Mouse (Mus musculus) stomach, embryonic 14.5 days (tissue): ENCODE results near the gene Cebpzos. TPM values are rescaled to one million over a fixed set of nuclear protein-coding genes. Genes with fewer than 3 reads are reported as not detected.

Source experiments
- ATAC-seq: fragments of 200-750 bp; cut with Nextera tagmentation; 2 replicates; pipeline ENCODE4 v1.8.0; 2017; ENCODE audit warnings: low read depth, moderate TSS enrichment; ENCODE audit not compliant: insufficient number of reproducible peaks, insufficient read depth, low FRiP score
- H3K27ac ChIP-seq: fragments of 300-500 bp; sonication (generic); 2 replicates; pipeline ENCODE4 v1.5.1; 2014; ENCODE audit warnings: mild to moderate bottlenecking, low read length, moderate library complexity, mixed read lengths
- H3K27me3 ChIP-seq: fragments of 300-500 bp; sonication (generic); 2 replicates; pipeline ENCODE4 v1.6.1; 2014; ENCODE audit warnings: low read length, control low read depth, mixed read lengths; ENCODE audit not compliant: control insufficient read depth, insufficient read depth
- H3K36me3 ChIP-seq: fragments of 300-500 bp; sonication (generic); 2 replicates; pipeline ENCODE4 v1.6.1; 2014; ENCODE audit warnings: mild to moderate bottlenecking, control low read depth, low read length, moderate library complexity, mixed read lengths; ENCODE audit not compliant: control insufficient read depth, insufficient read depth
- H3K4me1 ChIP-seq: fragments of 300-500 bp; sonication (generic); 2 replicates; pipeline ENCODE4 v1.6.1; 2014; ENCODE audit warnings: low read length, control low read depth, mixed read lengths; ENCODE audit not compliant: control insufficient read depth, insufficient read depth
- H3K4me2 ChIP-seq: fragments of 300-500 bp; sonication (generic); replicated peaks from 2 replicates; pipeline ENCODE4 v1.6.1; 2014; ENCODE audit warnings: low read depth, low read length, control low read depth
- H3K4me3 ChIP-seq: fragments of 300-500 bp; sonication (generic); 2 replicates; pipeline ENCODE4 v1.5.1; 2014; ENCODE audit warnings: low read depth, low read length, control low read depth
- H3K9ac ChIP-seq: fragments of 300-500 bp; sonication (generic); replicated peaks from 2 replicates; pipeline ENCODE4 v1.6.1; 2014; ENCODE audit warnings: low read depth, mild to moderate bottlenecking, control low read depth, low read length, moderate library complexity, mixed read lengths
- H3K9me3 ChIP-seq: fragments of 300-500 bp; sonication (generic); 2 replicates; pipeline ENCODE4 v1.6.1; 2016; ENCODE audit warnings: low read depth, low read length, control low read depth; ENCODE audit not compliant: control insufficient read depth
- WGBS: fragments of 180-500 bp; shearing (Covaris S2); extraction: QIAGEN DNeasy Blood & Tissue Kit; methylation state at CpG from one replicate; pipeline ENCODE4 v1.1.7; 2014; 5-methylcytosine and 5-hydroxymethylcytosine counted together
- polyA plus RNA-seq: library from polyadenylated mRNA; unstranded; fragments of >200 nt; fragmentation: Nextera tagmentation; extraction: Ambion mirVana; gene quantifications from 2 replicates; pipeline ENCODE4 v1.2.1, GENCODE M21; 2014

Gene Cebpzos
- polyA plus RNA-seq, 1 experiment from 2014 or later, result 113 TPM

GRCm38 (mm10) chr17:78952070-78952469 is 35.8 kb downstream of the Cebpzos start:
- Histone ChIP-seq H3K9me3 (no peaks in the 10 kb centered on the region), H3K4me2 (no peak overlapping the region), H3K4me3 (no peak overlapping the region), H3K27ac (no peak overlapping the region), H3K4me1 (no peaks in the 10 kb centered on the region), H3K9ac (no peak overlapping the region), H3K27me3 (no peaks in the 10 kb centered on the region), H3K36me3 (peaks cover 55% of the 10 kb centered on the region)
- 86% methylated on average over 5 of the region's 5 CpGs for WGBS
- ATAC-seq, result no peak

- no peaks in the 10 kb centered on the region for H3K27me3 ChIP-seq
- no peak overlapping the region for H3K4me2 ChIP-seq
- 60% methylated on average over 8 of the region's 8 CpGs for WGBS
- no peaks in the 10 kb centered on the region for H3K4me1 ChIP-seq
- H3K9me3 ChIP-seq, result no peaks in the 10 kb centered on the region
- H3K36me3 ChIP-seq, result peaks cover 55% of the 10 kb centered on the region
- no peak overlapping the region for H3K4me3 ChIP-seq
- peak; percentile 28; the same call in 1 of the 2 replicates for ATAC-seq
- H3K27ac ChIP-seq, result no peak overlapping the region
- H3K9ac ChIP-seq, result no peak overlapping the region
Observed at GRCm38 (mm10) chr17:78953240-78953639, 36.9 kb downstream of the Cebpzos start.

DNA sequence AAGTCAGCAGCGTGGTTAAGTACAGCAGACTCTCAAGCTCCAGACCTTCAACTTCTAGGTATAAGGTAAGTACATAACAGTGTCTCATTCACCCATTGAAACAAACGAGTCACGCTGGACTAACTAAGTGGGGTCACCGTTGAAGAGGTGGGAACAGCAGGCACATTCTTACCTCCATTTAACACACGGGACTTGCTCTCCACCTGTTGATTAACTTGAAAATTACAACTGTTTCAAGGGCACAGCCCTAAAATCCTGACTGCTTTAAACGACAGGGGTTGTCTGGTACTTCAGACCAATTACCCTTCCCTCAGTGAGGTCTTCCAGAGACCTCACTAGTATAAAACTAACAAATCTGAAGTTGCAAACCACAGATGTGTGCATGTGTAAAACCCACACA is 43.2 kb downstream of the Cebpzos start:
- Histone ChIP-seq H3K4me1 (no peaks in the 10 kb centered on the region), H3K4me2 (no peak overlapping the region), H3K27me3 (no peaks in the 10 kb centered on the region), H3K36me3 (peaks cover 64% of the 10 kb centered on the region), H3K9me3 (no peaks in the 10 kb centered on the region), H3K4me3 (no peak overlapping the region), H3K9ac (no peak overlapping the region), H3K27ac (no peak overlapping the region)
- 76% methylated on average over 6 of the region's 6 CpGs for WGBS
- no peak for ATAC-seq

GRCm38 (mm10) chr17:78964387-78964786 is 48.1 kb downstream of the Cebpzos start:
- Histone ChIP-seq H3K9me3 (no peaks in the 10 kb centered on the region), H3K36me3 (peaks cover 49% of the 10 kb centered on the region), H3K4me3 (no peak overlapping the region), H3K27ac (no peak overlapping the region), H3K9ac (no peak overlapping the region), H3K4me1 (no peaks in the 10 kb centered on the region), H3K27me3 (no peaks in the 10 kb centered on the region), H3K4me2 (no peak overlapping the region)
- WGBS, result 73% methylated on average over 1 of the region's 1 CpGs
- no peak for ATAC-seq

GRCm38 (mm10) chr17:78966092-78966883 is 50.0 kb downstream of the Cebpzos start:
- WGBS, result 93% methylated on average over 11 of the region's 11 CpGs

DNA sequence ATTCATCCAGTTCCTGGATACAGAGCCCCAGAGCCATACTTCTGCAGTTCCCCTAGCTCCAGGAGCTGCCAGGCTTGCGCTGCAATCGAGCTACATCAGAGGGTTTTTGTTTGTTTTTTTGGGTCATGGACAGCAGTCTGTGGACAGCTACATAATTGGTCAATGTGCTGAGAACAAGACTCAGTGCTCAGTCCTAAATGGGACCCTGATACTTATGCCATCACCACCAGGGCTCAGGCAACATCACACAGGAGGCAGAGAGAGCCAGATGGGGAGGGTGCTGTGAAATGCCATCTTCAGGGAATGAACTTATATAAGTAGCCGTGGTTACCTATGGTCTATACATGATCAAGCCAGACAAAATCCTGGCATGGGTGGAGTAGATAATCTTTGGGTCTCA is 52.2 kb downstream of the Cebpzos start:
- no peak overlapping the region for H3K4me3 ChIP-seq
- H3K9ac ChIP-seq, result no peak overlapping the region
- H3K4me1 ChIP-seq, result no peaks in the 10 kb centered on the region
- H3K9me3 ChIP-seq, result no peaks in the 10 kb centered on the region
- H3K4me2 ChIP-seq, result no peak overlapping the region
- H3K27ac ChIP-seq, result no peak overlapping the region
- H3K36me3 ChIP-seq, result peaks cover 38% of the 10 kb centered on the region
- no peaks in the 10 kb centered on the region for H3K27me3 ChIP-seq
- 85% methylated on average over 3 of the region's 3 CpGs for WGBS
- no peak for ATAC-seq

More at GRCm38 (mm10) chr17:78966092-78966883, 50.0 kb downstream of the Cebpzos start:
- Histone ChIP-seq H3K9me3 (no peaks in the 10 kb centered on the region), H3K9ac (no peak overlapping the region), H3K27ac (no peak overlapping the region), H3K4me3 (no peak overlapping the region), H3K27me3 (no peaks in the 10 kb centered on the region), H3K36me3 (peaks cover 41% of the 10 kb centered on the region), H3K4me1 (no peaks in the 10 kb centered on the region), H3K4me2 (no peak overlapping the region)
- ATAC-seq, result no peak

Other genes with a start within 250 kb of the Cebpzos start
- gene Strn, start 179.3 kb upstream of the Cebpzos start, polyA plus RNA-seq, result 7.6 and 8.8 TPM in 2 replicates
- gene Heatr5b, start 81.1 kb upstream of the Cebpzos start, polyA plus RNA-seq, result 12.5 and 15.0 TPM in 2 replicates
- gene Gpatch11, start 80.9 kb upstream of the Cebpzos start, polyA plus RNA-seq, result 36.8 and 44.3 TPM in 2 replicates
- 12.8 and 18.9 TPM in 2 replicates for gene Eif2ak2, start 33.9 kb upstream of the Cebpzos start, polyA plus RNA-seq
- gene Sult6b1, start 9.5 kb upstream of the Cebpzos start, polyA plus RNA-seq, result 0.24 TPM in 1 of 2 replicates, not detected in the other
- gene Cebpz, start 20.6 kb downstream of the Cebpzos start, polyA plus RNA-seq, result 61.0 and 72.0 TPM in 2 replicates
- 62.0 and 63.8 TPM in 2 replicates for gene Ndufaf7, start 20.6 kb downstream of the Cebpzos start, polyA plus RNA-seq
- gene Prkd3, start 104.3 kb downstream of the Cebpzos start, polyA plus RNA-seq, result 47.5 and 49.9 TPM in 2 replicates
- 12.3 and 12.9 TPM in 2 replicates for gene Qpct, start 135.4 kb downstream of the Cebpzos start, polyA plus RNA-seq